Mouse (Mus musculus) embryonic fibroblast, embryonic 13.5 days (primary cell): ENCODE data around the gene Stab2.

Experiments used
- CTCF ChIP-seq: IDR thresholded peaks from 2 replicates; pipeline ENCODE4 v1.5.1; 2011; ENCODE audit warnings: mild to moderate bottlenecking, control low read depth, low read length, moderate library complexity, borderline replicate concordance; ENCODE audit not compliant: insufficient read depth
- POLR2A ChIP-seq: IDR thresholded peaks from 2 replicates; pipeline ENCODE4 v1.6.1; 2011; ENCODE audit warnings: low read depth, mild to moderate bottlenecking, control low read depth, low read length, moderate library complexity

DNA sequence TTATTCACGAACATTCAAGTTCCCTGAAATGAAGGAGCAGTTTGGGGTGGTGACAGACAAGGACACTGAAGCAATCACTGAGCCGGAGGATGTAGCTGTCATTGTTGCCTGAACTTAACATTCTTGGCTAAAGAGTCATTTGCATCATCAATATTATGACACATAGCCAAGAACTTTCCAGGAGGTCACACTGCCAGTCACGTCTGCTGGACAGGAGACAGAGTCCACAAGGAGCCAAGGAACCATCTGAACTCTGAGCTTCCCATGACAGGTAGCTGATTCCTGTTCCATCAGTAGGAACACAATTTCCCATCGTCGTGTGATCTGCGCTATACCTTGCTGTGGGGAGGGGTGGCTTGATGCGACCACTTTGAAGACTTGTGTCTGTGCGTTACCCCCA is 24.9 kb upstream of the Stab2 start:
- TF ChIP-seq POLR2A, result no peak
- no peak for TF ChIP-seq CTCF
